Mouse (Mus musculus): ENCODE measurements around the gene U2af1.

Gene U2af1

GRCm38 (mm10) chr17:31662855-31663254, 4.2 kb upstream of the U2af1 start:
- DNase-seq (ENCODE audit: low read depth, low spot score), result peak; percentile 49

- no peak for DNase-seq (ENCODE audit: low read depth, low spot score)
Observed at GRCm38 (mm10) chr17:31660661-31661250, 2.1 kb upstream of the U2af1 start.

GRCm38 (mm10) chr17:31658136-31658467, 590 bp downstream of the U2af1 start:
- DNase-seq (ENCODE audit: low read depth, low spot score), result peak; percentile 23

GRCm38 (mm10) chr17:31657141-31657983, 1.3 kb downstream of the U2af1 start:
- DNase-seq (ENCODE audit: low read depth, low spot score), result peak; percentile 48

- no peak for DNase-seq (ENCODE audit: low read depth, low spot score)
Observed at GRCm38 (mm10) chr17:31656682-31657081, 2.0 kb downstream of the U2af1 start.

GRCm38 (mm10) chr17:31655366-31655765, 3.3 kb downstream of the U2af1 start:
- DNase-seq (ENCODE audit: low read depth, low spot score), result peak; percentile 34

GRCm38 (mm10) chr17:31653277-31653676, 5.4 kb downstream of the U2af1 start:
- DNase-seq (ENCODE audit: low read depth, low spot score), result no peak

GRCm38 (mm10) chr17:31652152-31652551, 6.5 kb downstream of the U2af1 start:
- DNase-seq (ENCODE audit: low read depth, low spot score), result no peak

GRCm38 (mm10) chr17:31646199-31647002, 12.3 kb downstream of the U2af1 start:
- peak; percentile 27 for DNase-seq (ENCODE audit: low read depth, low spot score)

GRCm38 (mm10) chr17:31642913-31643312, 15.8 kb downstream of the U2af1 start:
- no peak for DNase-seq (ENCODE audit: low read depth, low spot score)

- no peak for DNase-seq (ENCODE audit: low read depth, low spot score)
Observed at GRCm38 (mm10) chr17:31642331-31642730, 16.4 kb downstream of the U2af1 start.

GRCm38 (mm10) chr17:31639651-31640050, 19.0 kb downstream of the U2af1 start:
- no peak for DNase-seq (ENCODE audit: low read depth, low spot score)

GRCm38 (mm10) chr17:31637866-31638570, 20.7 kb downstream of the U2af1 start:
- no peak for DNase-seq (ENCODE audit: low read depth, low spot score)

- DNase-seq (ENCODE audit: low read depth, low spot score), result no peak
Observed at GRCm38 (mm10) chr17:31636942-31637811, 21.5 kb downstream of the U2af1 start, which contains the start of gene Cbs. Gene Cbs (minus strand): TSS chr17:31637238.

- DNase-seq (ENCODE audit: low read depth, low spot score), result no peak
Observed at GRCm38 (mm10) chr17:31636277-31636941, 22.3 kb downstream of the U2af1 start.

- DNase-seq (ENCODE audit: low read depth, low spot score), result no peak
Observed at GRCm38 (mm10) chr17:31635781-31636180, 22.9 kb downstream of the U2af1 start.

GRCm38 (mm10) chr17:31634896-31635295, 23.8 kb downstream of the U2af1 start:
- DNase-seq (ENCODE audit: low read depth, low spot score), result no peak

- no peak for DNase-seq (ENCODE audit: low read depth, low spot score)
Observed at GRCm38 (mm10) chr17:31633007-31633406, 25.7 kb downstream of the U2af1 start.

GRCm38 (mm10) chr17:31631081-31631800, 27.5 kb downstream of the U2af1 start:
- no peak for DNase-seq (ENCODE audit: low read depth, low spot score)
